Mouse (Mus musculus): ENCODE measurements around the gene Cdk6.

- no peak for TF ChIP-seq E2F4 (IDR thresholded peaks at IDR 0.05; ENCODE audit: borderline replicate concordance, low read depth, low read length)
- TF ChIP-seq EP300 (IDR thresholded peaks at IDR 0.05; ENCODE audit: low read depth in 1 of 2, low read length in 2 of 2): no peak
- TF ChIP-seq MAFK (IDR thresholded peaks at IDR 0.05; ENCODE audit: borderline replicate concordance, low read depth, low read length): no peak
- TF ChIP-seq USF1 (IDR thresholded peaks at IDR 0.05; ENCODE audit: low read depth, low read length): no peak
- TF ChIP-seq POLR2A (IDR thresholded peaks at IDR 0.05; ENCODE audit: control insufficient read depth in 1 of 2, insufficient read depth in 1 of 2, low read depth in 1 of 2, low read length in 2 of 2, poor library complexity in 1 of 2): no peak
- no peak for TF ChIP-seq ZC3H11A (IDR thresholded peaks at IDR 0.05; ENCODE audit: low read depth, low read length)
- TF ChIP-seq UBTF (IDR thresholded peaks at IDR 0.05; ENCODE audit: borderline replicate concordance, insufficient read depth, low read depth, low read length): no peak
- TF ChIP-seq USF2 (IDR thresholded peaks at IDR 0.05; ENCODE audit: borderline replicate concordance in 1 of 2, insufficient read depth in 1 of 2, low read depth in 1 of 2, low read length in 2 of 2): no peak
- no peak for TF ChIP-seq HCFC1 (IDR thresholded peaks at IDR 0.05; ENCODE audit: low read depth, low read length)
- no peak for TF ChIP-seq MXI1 (IDR thresholded peaks at IDR 0.05; ENCODE audit: low read depth, low read length)
- no peak for TF ChIP-seq CTCF (IDR thresholded peaks at IDR 0.05 in 2 of 3, conservative IDR thresholded peaks at IDR 0.05 in 1 of 3; ENCODE audit: control insufficient read depth in 1 of 3, insufficient read depth in 1 of 3, low read depth in 2 of 3, low read length in 3 of 3, poor library complexity in 1 of 3, severe bottlenecking in 1 of 3)
- no peak for TF ChIP-seq TBP (IDR thresholded peaks at IDR 0.05; ENCODE audit: low read depth, low read length)
Observed at GRCm38 (mm10) chr5:3399784-3400494, 58.7 kb downstream of the Cdk6 start.
